Mouse (Mus musculus) left cerebral cortex, postnatal 14 days (tissue): ENCODE data around the gene Etfdh. TPM values are rescaled to one million over a fixed set of nuclear protein-coding genes. Genes with fewer than 3 reads are reported as not detected.
A peak's percentile ranks its signal among the peaks of the same experiment; 100 is the strongest.

ENCODE experiments used
- DNase-seq, 2 experiments: peaks; one replicate each; pipeline ENCODE4 v3.0.0; 2021 to 2022; ENCODE audit warnings: low spot score in 2 of 2, mixed read lengths in 1 of 2
- intact Hi-C: fragments of 180-260 bp; cut with DNase I; formaldehyde crosslinking; loops from one replicate; pipeline ENCODE4 v1.15.1; 2025
- long read RNA-seq, 2 experiments: library from polyadenylated mRNA; stranded (forward); transcript quantifications; one replicate each; pipeline ENCODE4 v2.0.0; 2021
- total RNA-seq, 2 experiments: library from RNA; stranded (reverse); gene quantifications; 2 replicates each; pipeline ENCODE4 v1.2.3; 2021

The Etfdh gene
- 10 to 100 TPM; 25.7 to 28.0 TPM for total RNA-seq
- long read RNA-seq, experiment 1, transcript Etfdh-201 (13 exons, 2,377 nt) = major isoform, 36 of 43 reads
- long read RNA-seq, experiment 1, partial matches to known transcripts = 4 of 43 reads
- long read RNA-seq, experiment 1, other reads (novel, unspliced or antisense) = 3 of 43 reads
- long read RNA-seq, experiment 2, transcript Etfdh-201 (13 exons, 2,377 nt) = major isoform, 26 of 28 reads
- long read RNA-seq, experiment 2, partial matches to known transcripts = 1 of 28 reads
- long read RNA-seq, experiment 2, other reads (novel, unspliced or antisense) = 1 of 28 reads

GRCm38 (mm10) chr3:79629416-79629730, at the start of gene Etfdh:
Gene Etfdh, minus strand, starts transcription at chr3:79629500.
- intact Hi-C loops = no loop called here
- peak; percentile 56 to 88 for DNase-seq

- no peak for DNase-seq
- intact Hi-C loops = no loop called here
Measured at GRCm38 (mm10) chr3:79676411-79676810, 47.1 kb upstream of the Etfdh start.

DNA sequence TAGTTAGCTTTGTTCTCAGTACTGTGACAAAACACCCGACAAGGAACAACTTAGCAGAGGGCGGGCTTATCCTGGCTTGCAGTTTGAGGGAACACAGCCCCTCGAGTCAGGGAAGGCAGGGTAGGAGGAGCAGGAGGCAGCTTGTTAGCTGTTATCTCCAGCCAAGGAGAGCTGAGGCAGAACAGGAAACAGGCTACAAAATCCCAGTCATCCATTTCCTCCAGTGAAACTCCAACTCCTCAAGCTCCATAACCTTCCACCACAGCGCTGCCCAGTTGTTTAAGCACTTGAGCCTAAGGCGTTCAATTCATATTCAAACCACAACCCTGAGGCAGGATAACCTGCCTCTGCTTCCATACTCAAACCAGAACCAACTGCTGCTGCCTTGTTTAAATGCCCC, 45.3 kb upstream of the Etfdh start:
- DNase-seq = no peak
- intact Hi-C loops = no loop called here

DNA sequence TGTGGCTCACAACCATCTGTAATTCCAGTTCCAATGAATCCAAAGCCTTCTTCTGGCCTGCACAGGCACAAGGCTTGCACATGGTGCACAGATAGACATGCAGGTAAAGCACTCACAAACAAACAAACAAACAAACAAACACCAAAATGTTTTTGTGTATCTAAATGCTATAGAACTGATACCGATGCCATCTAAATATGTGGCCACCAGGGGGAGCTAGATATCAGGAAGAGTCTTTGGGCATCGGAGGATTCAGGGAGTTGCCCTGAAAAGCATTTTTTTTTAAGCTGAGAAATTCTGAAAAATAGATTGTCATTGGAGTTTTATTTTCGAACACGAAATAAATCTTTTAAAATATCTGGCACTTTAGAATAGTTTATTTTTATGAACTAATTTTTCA, 43.8 kb upstream of the Etfdh start:
- peak; percentile 67 to 86 for DNase-seq
- intact Hi-C loops = loop anchor here (2.0 kb wide), 2 partner anchors 72 to 136 kb away; no protein-coding TSS in a partner anchor

- DNase-seq = no peak
- intact Hi-C loops = loop anchor here (2.0 kb wide), 2 partner anchors 73 to 137 kb away; no protein-coding TSS in a partner anchor
Measured at GRCm38 (mm10) chr3:79672188-79672587, 42.9 kb upstream of the Etfdh start.

GRCm38 (mm10) chr3:79670556-79670955, 41.3 kb upstream of the Etfdh start:
- intact Hi-C loops = no loop called here

GRCm38 (mm10) chr3:79664787-79665408, 35.6 kb upstream of the Etfdh start:
- intact Hi-C loops = loop anchor here (2.0 kb wide), 1 partner anchor 144 kb away; no protein-coding TSS in a partner anchor
- DNase-seq = peak; percentile 59 to 76

More at GRCm38 (mm10) chr3:79670556-79670955, 41.3 kb upstream of the Etfdh start:
- no peak for DNase-seq

DNA sequence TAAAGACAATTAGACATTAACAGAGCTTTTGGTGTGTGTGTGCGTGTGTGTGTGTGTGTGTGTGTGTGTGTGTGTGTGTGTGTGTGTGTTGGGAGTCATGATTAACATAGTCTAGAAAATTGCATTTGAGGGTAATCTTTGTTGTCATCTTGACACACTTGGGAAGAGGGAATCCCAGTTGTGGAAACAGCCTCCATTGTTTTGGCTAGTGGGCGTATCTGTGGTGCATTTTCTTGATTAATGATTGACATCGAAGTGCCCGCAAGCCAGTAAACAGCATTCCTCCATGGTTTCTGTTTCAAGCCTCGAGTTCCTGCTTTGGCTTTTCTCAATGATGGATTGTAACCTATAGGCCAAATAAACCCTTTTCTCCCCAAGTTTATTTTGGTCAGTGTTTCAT, 27.4 kb upstream of the Etfdh start:
- intact Hi-C loops = no loop called here
- no peak for DNase-seq

DNA sequence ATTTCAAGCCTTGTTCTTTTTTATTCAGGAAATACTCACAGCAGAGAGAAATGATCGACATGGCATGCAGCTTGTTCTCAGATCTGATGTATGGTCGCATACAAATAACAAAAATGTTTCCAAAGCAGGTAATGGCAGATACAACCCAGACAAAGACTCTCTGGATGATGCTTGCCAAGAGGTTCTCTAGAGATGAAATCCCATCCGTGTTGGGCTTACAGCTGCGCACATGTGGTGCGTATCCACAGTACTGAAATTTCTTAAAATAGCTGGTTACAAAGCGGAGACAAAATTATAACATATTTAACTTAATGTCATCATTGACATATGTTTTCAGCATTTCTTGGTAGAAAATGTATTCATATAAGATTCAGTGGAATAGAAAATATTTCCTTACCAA, 22.8 kb upstream of the Etfdh start:
- DNase-seq = no peak
- intact Hi-C loops = no loop called here

GRCm38 (mm10) chr3:79628561-79629415, 512 bp downstream of the Etfdh start, which contains the start of gene 4930579G24Rik:
Gene 4930579G24Rik, plus strand, starts transcription at chr3:79629079.
- intact Hi-C loops = no loop called here

DNA sequence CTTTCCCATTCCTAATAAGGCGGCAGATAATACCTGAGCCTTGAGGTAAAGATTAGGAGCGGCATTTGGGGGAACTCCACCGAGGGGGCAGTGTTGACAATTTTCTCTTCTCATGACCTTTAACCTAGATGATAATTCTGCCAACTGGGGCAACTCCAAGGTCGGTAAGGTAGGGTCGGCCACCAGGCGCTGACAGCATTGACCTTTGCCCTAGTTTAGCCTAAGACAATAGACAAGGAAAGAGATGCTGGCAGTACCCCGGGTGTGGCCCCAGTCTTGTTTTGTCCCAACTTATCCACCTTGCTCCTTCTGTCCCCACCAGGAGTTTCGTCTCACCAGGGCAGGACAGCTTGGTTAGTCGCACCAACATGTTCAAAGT, 1.1 kb downstream of the Etfdh start:
- intact Hi-C loops = no loop called here
- no peak for DNase-seq

More at GRCm38 (mm10) chr3:79628561-79629415, 512 bp downstream of the Etfdh start, which contains the start of gene 4930579G24Rik:
- peak; percentile 97 to 99 for DNase-seq

GRCm38 (mm10) chr3:79627484-79628181, 1.7 kb downstream of the Etfdh start:
- peak in 1 of 2 experiments; percentile 24 for DNase-seq
- intact Hi-C loops = no loop called here

GRCm38 (mm10) chr3:79609886-79610285, 19.4 kb downstream of the Etfdh start:
- intact Hi-C loops = no loop called here

DNA sequence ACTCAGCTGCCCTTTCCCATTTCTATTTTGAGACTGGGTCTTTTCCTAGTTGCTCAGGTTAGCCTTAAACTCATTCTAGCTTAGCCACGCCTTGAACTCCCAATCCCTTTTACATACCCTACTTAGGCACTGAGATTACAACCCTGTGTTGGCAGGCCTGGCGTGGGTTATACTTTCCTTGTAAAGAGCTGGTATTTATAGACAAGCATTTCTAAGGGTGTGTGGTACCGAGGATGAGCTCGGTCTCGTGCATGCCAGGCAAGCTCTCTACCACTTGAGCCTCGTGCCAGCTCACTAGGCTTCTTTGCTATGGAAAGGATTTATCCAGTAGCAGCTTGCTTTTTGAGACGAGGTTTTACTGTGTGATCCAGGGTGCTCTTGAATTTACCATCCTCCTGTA, 33.8 kb downstream of the Etfdh start:
- no peak for DNase-seq
- intact Hi-C loops = no loop called here

More at GRCm38 (mm10) chr3:79609886-79610285, 19.4 kb downstream of the Etfdh start:
- DNase-seq = no peak

DNA sequence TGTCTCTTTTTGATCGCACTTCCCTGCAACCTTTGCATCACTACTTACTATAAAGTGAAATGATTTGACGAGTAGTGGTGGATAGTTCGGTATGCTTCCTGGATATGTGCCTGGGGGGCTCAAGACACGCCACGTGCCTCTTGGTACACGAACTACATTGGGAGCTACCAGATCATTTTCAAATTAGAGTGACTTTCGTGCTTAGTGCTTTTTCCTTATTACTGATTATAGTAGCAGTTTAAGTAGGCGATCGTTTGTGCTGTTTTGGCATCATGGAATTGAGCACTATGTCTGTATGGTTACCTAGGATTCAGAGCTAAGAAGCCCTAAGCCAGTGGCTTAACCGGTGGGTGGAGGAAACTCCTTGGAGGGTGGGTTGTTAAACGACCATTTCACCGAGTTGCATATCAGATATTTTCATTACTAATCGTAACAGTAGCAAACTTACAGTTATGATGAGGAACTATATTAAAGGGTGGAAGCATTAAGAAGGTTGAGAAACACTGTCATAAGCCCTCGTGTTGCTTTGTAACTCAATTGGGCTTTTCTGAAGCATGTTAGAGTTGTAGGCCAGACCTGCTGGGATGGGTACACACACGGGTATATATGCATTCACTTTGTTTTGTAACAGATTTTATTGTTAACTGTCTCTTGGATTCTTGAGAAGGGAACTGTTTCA, 37.4 kb downstream of the Etfdh start:
- intact Hi-C loops = no loop called here
- no peak for DNase-seq

DNA sequence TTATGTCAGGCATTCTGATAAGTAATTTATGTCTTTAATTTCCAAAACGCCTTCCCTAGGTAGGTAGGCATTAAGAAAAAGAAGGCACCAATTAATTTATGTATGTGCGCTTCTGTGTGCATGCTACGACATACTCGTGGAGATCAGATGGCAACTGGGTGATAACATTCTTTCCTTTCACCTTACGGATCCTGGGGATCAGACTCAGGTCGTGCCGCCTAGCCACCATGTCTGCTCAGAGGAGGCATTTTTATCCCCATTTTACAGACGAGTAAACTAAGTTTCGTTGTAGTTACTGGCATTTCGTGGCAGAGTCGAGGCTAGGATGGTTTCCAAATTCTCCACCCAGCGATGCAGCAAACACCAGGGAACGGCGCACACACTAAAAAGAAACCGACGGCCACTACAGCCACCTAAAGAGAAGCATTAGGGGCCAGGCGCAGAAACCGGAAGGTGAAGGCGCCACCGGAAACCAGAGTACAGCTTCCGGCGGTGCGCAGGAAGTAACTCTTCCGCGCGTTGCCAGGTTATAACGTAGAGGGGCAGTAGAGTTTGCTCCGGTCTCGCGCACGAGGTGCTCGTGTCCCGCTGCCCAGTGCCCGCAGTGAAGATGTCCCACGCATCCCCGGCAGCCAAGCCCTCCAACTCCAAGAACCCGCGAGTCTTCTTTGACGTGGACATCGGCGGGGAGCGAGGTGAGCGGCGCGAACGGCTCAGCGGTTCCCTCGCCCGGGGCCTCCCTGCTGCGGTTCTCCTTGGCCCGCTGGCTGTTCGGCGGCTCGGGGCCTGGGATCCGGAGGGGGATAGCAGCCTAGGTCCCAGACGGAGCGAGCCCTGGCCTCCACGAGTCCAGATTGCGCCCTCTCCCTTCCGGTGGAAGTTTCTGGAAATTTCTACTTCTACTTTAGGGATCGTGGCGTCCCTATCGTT, 38.2 kb downstream of the Etfdh start, which contains the start of gene Ppid:
Gene Ppid (plus strand): TSS at position 480 of the 930 bp plus-strand sequence.
- DNase-seq = peak; percentile 71 to 79
- intact Hi-C loops = no loop called here

- intact Hi-C loops = loop anchor here (5.0 kb wide), 3 partner anchors 87 to 367 kb away; partner anchors contain the start of gene Rapgef2
- no peak for DNase-seq
Measured at GRCm38 (mm10) chr3:79589671-79590070, 39.6 kb downstream of the Etfdh start.
